Mouse (Mus musculus) neural tube, embryonic 14.5 days (tissue): ENCODE results near the gene Trip10. TPM values are rescaled to one million over a fixed set of nuclear protein-coding genes. Genes with fewer than 3 reads are reported as not detected.
A peak's percentile ranks its signal among the peaks of the same experiment; 100 is the strongest.

ENCODE experiments used
- ATAC-seq: fragments of 200-750 bp; cut with Nextera tagmentation; 2 replicates; pipeline ENCODE4 v1.8.0; 2017; ENCODE audit warnings: low read depth, mild to moderate bottlenecking, moderate TSS enrichment, moderate library complexity
- H3K27ac ChIP-seq: fragments of 300-500 bp; sonication (generic); 2 replicates; pipeline ENCODE4 v1.5.1; 2014; ENCODE audit warnings: low read depth, mild to moderate bottlenecking, control low read depth, low read length, moderate library complexity, mixed read lengths
- H3K27me3 ChIP-seq: fragments of 300-500 bp; sonication (generic); 2 replicates; pipeline ENCODE4 v1.6.1; 2014; ENCODE audit warnings: low read length; ENCODE audit not compliant: control insufficient read depth, insufficient read depth
- H3K36me3 ChIP-seq: fragments of 300-500 bp; sonication (generic); 2 replicates; pipeline ENCODE4 v1.6.1; 2014; ENCODE audit warnings: low read length, mixed read lengths; ENCODE audit not compliant: control insufficient read depth, insufficient read depth
- H3K4me1 ChIP-seq: fragments of 300-500 bp; sonication (generic); 2 replicates; pipeline ENCODE4 v1.6.1; 2014; ENCODE audit warnings: low read length; ENCODE audit not compliant: control insufficient read depth, insufficient read depth
- H3K4me2 ChIP-seq: fragments of 300-500 bp; sonication (generic); 2 replicates; pipeline ENCODE4 v1.6.1; 2014; ENCODE audit warnings: mild to moderate bottlenecking, low read depth, low read length, control low read depth
- H3K4me3 ChIP-seq: fragments of 300-500 bp; sonication (generic); 2 replicates; pipeline ENCODE4 v1.5.1; 2014; ENCODE audit warnings: low read depth, low read length, control low read depth, mixed read lengths
- H3K9ac ChIP-seq: fragments of 300-500 bp; sonication (generic); replicated peaks from 2 replicates; pipeline ENCODE4 v1.6.1; 2014; ENCODE audit warnings: low read depth, mild to moderate bottlenecking, control low read depth, low read length, mixed read lengths
- H3K9me3 ChIP-seq: fragments of 300-500 bp; sonication (generic); 2 replicates; pipeline ENCODE4 v1.6.1; 2016; ENCODE audit warnings: low read length; ENCODE audit not compliant: control insufficient read depth
- WGBS: fragments of 180-500 bp; shearing (Covaris S2); extraction: QIAGEN DNeasy Blood & Tissue Kit; methylation state at CpG from one replicate; pipeline ENCODE4 v1.1.7; 2014; 5-methylcytosine and 5-hydroxymethylcytosine counted together
- polyA plus RNA-seq: library from polyadenylated mRNA; unstranded; fragments of >200 nt; fragmentation: Nextera tagmentation; extraction: Ambion mirVana; gene quantifications from 2 replicates; pipeline ENCODE4 v1.2.1, GENCODE M21; 2014

Gene Trip10
- polyA plus RNA-seq, 1 experiment from 2014 or later, result 5.4 TPM

DNA sequence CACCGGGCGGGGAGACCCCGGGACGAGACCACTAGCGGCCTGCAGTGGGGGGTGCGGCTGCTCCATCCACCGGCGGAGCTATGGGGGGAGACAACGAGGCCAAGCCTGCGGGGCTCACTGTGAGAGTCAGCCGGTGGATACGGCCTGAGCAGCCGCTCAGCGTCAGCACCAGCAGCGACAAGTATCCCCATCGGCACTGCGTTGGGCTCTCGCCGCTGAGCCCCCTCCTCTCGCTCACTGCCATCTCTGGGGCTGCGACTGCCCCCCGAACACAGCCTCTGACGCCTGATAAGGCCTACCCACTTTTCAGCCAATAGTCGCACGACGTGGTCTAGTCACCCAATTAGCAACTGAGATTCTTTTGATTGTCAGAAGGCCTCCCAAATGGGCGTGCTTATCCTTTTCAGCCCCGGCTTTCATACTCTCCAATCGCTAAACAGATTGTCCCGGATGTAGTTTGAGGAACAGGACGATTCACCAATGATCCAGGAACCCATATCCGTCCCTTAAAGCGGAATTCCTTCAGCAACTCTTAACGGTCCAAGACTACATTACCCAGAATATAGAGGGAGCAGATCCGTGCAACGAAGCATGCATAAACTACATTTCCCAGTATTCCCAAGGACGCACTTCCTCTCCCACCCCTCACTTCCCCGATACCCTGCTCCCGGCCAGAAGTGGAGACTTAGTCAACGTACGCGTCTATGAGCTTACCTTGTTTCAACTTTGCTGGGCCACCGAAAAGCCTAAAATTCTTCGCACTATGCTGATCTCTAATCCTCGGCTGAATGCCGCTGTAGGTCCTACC, 1.7 kb upstream of the Trip10 start:
- under 1% methylated on average over 46 of the region's 46 CpGs for WGBS

DNA sequence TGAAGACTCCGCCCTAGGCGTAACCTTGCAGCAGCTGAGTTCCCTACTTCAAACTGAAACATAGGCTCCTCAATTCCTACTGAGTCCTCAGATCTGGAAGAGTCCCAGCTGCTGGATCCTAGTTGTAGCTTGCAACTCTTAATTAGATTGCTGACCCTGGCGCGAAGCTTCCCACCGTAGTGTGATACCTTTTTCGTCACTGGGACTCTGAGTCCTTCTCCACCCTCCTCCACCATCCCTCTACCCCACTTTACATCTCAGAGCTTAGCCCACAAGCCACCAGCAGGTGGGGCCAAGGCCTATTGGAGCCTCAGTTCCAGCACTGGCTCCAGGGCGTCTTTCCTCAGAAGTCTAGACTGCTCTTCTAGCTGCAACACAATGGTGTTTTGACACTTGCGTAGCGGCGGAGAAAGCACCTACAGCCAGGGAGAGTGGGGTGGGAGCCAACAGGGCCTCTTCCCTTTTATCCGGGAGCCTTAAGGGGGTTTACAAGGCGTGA, 1.0 kb upstream of the Trip10 start, which contains the start of gene Gpr108:
Gpr108 (minus strand) TSS at position 246 of the 499 bp plus-strand sequence.
- WGBS, result 0% methylated on average over 12 of the region's 12 CpGs
- H3K4me3 ChIP-seq, result peak within 1 kb of the TSS; percentile 52
- no peaks in the 10 kb centered on the region for H3K9me3 ChIP-seq
- H3K4me1 ChIP-seq, result peaks cover 15% of the 10 kb centered on the region; the same call in 1 of the 2 replicates
- H3K36me3 ChIP-seq, result no peaks in the 10 kb centered on the region
- H3K27me3 ChIP-seq, result no peaks in the 10 kb centered on the region
- H3K4me2 ChIP-seq, result peak within 1 kb of the TSS; percentile 89
- H3K27ac ChIP-seq, result peak within 1 kb of the TSS; percentile 97
- H3K9ac ChIP-seq, result peak within 1 kb of the TSS; percentile 80
- ATAC-seq, result peak; percentile 69

More for the DNA sequence above, 1.7 kb upstream of the Trip10 start:
- H3K9ac ChIP-seq, result peak overlapping the region; percentile 80
- no peaks in the 10 kb centered on the region for H3K36me3 ChIP-seq
- peaks cover 15% of the 10 kb centered on the region; the same call in 1 of the 2 replicates for H3K4me1 ChIP-seq
- peak overlapping the region; percentile 97 for H3K27ac ChIP-seq
- H3K9me3 ChIP-seq, result no peaks in the 10 kb centered on the region
- no peaks in the 10 kb centered on the region for H3K27me3 ChIP-seq
- H3K4me3 ChIP-seq, result peak overlapping the region; percentile 52
- H3K4me2 ChIP-seq, result peak overlapping the region; percentile 89
- peak; percentile 94 for ATAC-seq

DNA sequence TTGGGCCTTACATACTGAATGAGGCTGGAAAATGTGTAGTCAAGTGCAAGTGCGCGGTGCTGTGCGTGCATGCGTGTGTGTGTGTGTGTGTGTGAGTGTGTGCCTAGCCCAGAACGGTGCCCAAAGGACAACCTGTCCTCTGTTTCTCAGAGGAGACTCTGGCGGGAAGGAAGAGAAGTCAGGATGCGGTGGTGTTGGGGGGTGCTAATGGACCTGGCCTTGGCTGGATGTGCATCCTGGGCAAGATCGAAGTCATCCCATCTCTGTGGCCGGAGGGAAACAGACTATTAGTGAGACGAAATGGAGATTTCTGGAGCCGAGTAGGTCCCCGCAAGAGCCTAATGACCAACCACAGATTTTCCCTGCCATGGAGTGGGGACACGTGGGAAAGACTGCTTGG, 484 bp upstream of the Trip10 start:
- WGBS, result 10% methylated on average over 13 of the region's 13 CpGs
- H3K4me2 ChIP-seq, result peak overlapping the region; percentile 89
- no peaks in the 10 kb centered on the region for H3K36me3 ChIP-seq
- peak overlapping the region; percentile 52 for H3K4me3 ChIP-seq
- H3K9me3 ChIP-seq, result no peaks in the 10 kb centered on the region
- 0 out of 2 replicates have a peak overlapping the region, but pooled peaks have one; percentile 16 for H3K9ac ChIP-seq
- no peaks in the 10 kb centered on the region for H3K27me3 ChIP-seq
- ATAC-seq, result no peak
- peaks cover 15% of the 10 kb centered on the region; the same call in 1 of the 2 replicates for H3K4me1 ChIP-seq
- peak overlapping the region; percentile 55 for H3K27ac ChIP-seq

DNA sequence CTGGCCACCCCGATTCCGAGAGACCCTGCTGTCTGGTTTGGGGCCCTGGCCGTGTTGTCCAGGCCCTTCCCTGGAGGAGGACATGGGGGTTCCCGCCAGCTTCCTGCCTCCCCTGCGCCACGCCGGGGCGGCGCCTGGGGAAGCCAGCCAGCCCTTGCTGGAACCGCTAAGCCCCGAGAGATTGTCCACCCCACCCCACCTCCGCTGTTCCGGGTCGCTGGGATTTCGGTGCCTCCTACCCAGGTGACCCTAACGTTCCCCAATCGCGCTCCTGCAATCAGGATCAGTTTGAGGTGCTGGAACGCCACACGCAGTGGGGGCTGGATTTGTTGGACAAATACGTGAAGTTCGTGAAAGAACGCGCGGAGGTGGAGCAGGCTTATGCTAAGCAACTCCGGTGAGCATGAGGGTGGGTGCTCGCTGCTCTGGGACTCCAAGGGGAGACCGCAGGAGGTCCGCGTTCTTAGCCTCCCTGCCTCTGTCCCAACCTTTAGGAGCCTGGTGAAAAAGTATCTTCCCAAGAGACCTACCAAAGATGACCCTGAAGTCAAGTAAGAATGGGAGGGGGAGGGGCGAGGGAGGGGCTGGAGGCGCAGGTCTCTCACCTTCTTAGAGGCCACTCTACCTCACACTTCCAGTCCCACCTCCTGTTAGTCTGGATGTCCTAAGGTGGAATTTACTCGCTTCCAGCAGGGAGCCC, 1.4 kb downstream of the Trip10 start:
- WGBS, result 3% methylated on average over 33 of the region's 33 CpGs
- peak overlapping the region; percentile 89 for H3K4me2 ChIP-seq
- H3K27ac ChIP-seq, result no peak overlapping the region
- no peaks in the 10 kb centered on the region for H3K27me3 ChIP-seq
- no peaks in the 10 kb centered on the region for H3K9me3 ChIP-seq
- peak overlapping the region; percentile 52 for H3K4me3 ChIP-seq
- peak overlapping the region; percentile 4; the same call in 1 of the 2 replicates for H3K9ac ChIP-seq
- no peaks in the 10 kb centered on the region for H3K36me3 ChIP-seq
- peaks cover 15% of the 10 kb centered on the region; the same call in 1 of the 2 replicates for H3K4me1 ChIP-seq
- no peak for ATAC-seq

DNA sequence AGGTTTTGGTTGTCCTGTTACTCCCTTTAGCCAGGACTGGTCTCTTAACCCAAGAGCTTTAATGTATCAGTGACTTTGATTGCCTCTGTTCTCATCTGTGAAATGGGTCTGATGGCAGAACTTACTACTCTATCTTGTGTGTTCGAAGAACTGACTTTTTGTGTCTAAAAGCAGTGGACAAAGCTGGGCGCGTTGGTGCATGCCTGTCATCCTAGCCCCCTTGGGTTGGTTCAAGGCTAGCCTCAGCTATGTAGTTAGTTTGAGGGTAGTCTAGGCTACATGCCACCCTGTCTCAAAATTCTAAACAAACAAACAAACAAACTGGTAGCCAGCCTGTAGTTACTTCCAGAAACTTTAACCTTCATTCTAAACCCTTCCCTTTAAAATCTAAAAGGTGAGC, 2.2 kb downstream of the Trip10 start:
- Histone ChIP-seq H3K36me3 (no peaks in the 10 kb centered on the region), H3K9ac (no peak overlapping the region), H3K4me3 (no peak overlapping the region), H3K9me3 (no peaks in the 10 kb centered on the region), H3K27me3 (no peaks in the 10 kb centered on the region), H3K4me1 (peaks cover 15% of the 10 kb centered on the region; the same call in 1 of the 2 replicates), H3K27ac (no peak overlapping the region), H3K4me2 (no peak overlapping the region)
- no peak for ATAC-seq
- 96% methylated on average over 3 of the region's 3 CpGs for WGBS

DNA sequence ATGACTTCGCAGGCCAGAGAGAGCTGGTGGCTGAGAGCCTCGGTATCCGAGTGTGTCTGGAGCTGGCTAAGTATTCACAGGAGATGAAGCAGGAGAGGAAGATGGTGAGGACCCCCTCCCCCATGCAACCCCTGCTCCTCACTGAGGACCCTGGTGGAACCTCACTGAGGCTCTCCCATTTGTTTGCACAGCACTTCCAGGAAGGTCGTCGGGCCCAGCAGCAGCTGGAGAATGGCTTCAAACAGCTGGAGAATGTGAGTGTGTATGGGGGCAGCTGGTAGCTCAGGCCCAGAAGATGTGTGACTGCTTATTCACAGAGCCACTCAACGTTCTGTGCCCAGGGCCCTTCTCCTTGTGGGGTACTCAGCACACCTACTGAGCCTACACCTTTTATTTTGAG, 4.1 kb downstream of the Trip10 start:
- WGBS, result 86% methylated on average over 6 of the region's 6 CpGs
- no peak for ATAC-seq
- Histone ChIP-seq H3K9me3 (no peaks in the 10 kb centered on the region), H3K4me2 (no peak overlapping the region), H3K27ac (no peak overlapping the region), H3K9ac (no peak overlapping the region), H3K4me3 (no peak overlapping the region), H3K27me3 (no peaks in the 10 kb centered on the region), H3K4me1 (peaks cover 10% of the 10 kb centered on the region; the same call in 1 of the 2 replicates), H3K36me3 (no peaks in the 10 kb centered on the region)

DNA sequence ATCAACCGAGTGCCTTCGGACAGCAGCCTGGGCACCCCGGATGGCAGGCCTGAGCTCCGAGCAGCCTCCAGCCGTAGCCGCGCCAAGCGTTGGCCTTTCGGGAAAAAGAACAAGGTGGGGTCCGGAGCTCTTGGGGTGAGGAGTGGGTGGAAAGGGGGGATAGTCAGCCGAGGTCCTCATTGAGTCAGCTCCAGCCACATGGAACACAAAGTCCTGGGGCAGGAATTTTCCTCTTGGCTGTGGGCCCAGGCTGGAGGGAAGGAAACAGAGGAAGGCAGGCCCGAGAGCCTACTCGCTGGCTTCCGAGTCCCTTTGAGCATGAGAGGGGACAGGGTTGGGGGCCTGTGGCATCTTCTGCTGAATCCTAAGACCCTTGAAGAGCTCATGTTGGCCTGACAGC, 6.1 kb downstream of the Trip10 start:
- ATAC-seq, result no peak
- Histone ChIP-seq H3K4me3 (no peak overlapping the region), H3K27me3 (no peaks in the 10 kb centered on the region), H3K36me3 (no peaks in the 10 kb centered on the region), H3K4me1 (0 out of 2 replicates have a peak, but pooled peaks cover 2% of the 10 kb centered on the region), H3K9me3 (no peaks in the 10 kb centered on the region), H3K9ac (no peak overlapping the region), H3K4me2 (no peak overlapping the region), H3K27ac (no peak overlapping the region)
- 95% methylated on average over 14 of the region's 14 CpGs for WGBS

DNA sequence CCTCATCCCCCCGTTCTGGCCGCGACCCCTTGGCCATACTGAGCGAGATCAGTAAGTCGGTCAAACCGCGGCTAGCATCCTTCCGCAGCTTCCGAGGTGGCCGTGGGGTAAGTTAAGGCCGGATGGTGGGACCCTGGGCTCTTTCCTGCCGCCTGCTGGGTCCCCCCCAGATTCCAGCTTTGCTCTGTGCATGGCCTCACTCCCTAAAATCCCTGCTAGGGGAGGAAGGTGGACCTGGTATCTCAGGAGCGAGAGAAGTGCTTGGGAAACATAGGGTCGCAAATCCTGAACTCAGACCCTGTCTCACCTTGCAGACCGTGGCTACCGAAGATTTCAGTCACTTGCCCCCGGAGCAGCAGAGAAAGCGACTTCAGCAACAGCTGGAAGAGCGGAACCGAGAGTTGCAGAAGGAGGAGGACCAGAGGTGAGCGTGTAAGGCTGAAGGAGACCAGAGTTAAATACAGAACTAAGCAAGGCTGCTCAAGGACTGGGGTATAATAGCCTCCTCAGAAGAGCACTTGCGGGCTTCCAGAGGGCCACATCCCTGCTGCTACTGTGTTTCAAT, 7.7 kb downstream of the Trip10 start:
- no peak for ATAC-seq

More for the DNA sequence above, 7.7 kb downstream of the Trip10 start:
- Histone ChIP-seq H3K4me3 (no peak overlapping the region), H3K27me3 (no peaks in the 10 kb centered on the region), H3K4me1 (no peaks in the 10 kb centered on the region), H3K4me2 (no peak overlapping the region), H3K36me3 (no peaks in the 10 kb centered on the region), H3K9ac (no peak overlapping the region), H3K9me3 (no peaks in the 10 kb centered on the region), H3K27ac (no peak overlapping the region)
- 95% methylated on average over 22 of the region's 22 CpGs for WGBS
